Mouse (Mus musculus): Measurements from ENCODE around the gene Dnajc13.

The Dnajc13 gene

DNA sequence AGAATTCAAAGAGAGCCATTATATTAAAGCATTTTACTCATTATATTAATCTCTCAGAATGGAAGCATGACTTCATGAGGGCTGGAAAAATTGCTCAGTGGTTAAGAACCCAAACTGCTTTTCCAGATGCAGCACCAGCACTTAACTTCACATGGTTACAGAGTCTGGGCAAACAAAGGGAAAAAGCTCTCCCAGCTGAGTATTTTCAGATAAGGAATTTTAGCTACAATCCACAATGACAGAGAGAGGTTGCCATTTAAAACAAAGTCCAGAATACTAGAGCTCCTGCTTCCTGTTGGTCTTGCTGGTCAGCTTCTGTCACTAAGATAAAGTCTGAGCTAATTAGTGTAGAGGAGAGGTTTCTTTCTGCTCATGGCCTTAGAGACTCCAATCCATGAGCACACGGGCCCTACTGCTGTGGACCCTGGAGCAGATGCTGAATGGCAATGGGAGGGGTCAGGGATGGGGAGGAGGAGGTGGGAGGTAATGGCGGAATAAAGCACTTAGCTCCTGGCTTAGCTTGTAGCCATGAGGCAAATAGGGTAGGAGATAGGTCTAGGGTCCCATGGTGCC, 154.1 kb downstream of the Dnajc13 start:
- DNase-seq = no peak

DNA sequence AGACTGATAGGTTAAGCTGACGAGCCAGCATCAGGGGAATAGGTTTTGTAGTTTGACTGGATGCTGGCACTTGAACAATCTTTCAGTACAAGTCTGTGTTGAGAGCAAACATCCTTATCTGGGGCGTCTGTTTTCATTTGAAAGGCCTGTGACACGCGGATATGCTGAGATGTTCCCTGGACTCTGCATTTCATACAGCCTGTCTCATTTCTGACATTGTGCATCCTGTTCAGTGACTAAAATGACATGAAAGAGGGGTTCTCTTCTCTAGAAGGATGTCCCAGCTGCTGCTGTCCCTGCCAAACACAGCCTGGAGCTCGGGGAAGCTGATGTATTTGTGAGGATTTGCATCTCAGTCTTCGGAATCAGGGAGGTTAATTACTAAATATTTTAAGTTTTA, 155.2 kb downstream of the Dnajc13 start:
- no peak for DNase-seq

DNA sequence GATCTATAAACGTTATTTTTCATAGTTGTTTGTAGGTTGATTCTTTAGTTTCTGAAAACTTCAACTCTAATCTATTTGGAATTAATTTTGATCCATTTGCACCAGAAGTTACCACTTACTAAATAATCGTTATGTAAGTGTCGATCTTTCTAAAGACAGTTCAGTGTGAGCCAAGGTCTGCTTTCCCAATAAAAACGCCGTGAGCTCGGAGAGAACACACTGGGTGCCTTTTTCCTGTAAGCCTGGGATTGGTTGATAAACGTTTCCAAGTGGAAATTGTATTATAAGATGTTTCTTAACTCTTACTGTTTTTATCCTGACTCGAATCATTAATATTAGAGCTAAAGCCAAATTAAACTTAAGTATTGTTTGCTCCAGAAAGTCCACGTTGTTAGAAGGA, 155.8 kb downstream of the Dnajc13 start:
- DNase-seq = no peak

DNA sequence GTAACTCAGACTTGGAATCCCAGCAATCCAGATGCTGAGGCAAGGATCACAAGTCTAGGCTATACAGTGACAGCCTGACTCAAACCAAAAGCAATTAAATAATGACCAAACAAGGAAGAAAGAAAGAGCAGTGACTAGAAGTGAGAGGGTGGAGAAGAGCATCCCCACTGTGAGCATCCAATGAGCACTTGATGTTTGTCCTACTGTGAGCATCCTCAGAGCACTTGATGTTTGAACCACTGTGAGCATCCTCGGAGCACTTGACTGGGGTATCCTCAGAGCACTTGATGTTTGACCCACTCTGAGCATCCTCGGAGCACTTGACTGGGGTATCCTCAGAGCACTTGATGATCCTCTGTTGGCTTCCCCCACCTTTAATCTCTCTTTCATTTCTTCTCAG, 157.7 kb downstream of the Dnajc13 start:
- DNase-seq = no peak

DNA sequence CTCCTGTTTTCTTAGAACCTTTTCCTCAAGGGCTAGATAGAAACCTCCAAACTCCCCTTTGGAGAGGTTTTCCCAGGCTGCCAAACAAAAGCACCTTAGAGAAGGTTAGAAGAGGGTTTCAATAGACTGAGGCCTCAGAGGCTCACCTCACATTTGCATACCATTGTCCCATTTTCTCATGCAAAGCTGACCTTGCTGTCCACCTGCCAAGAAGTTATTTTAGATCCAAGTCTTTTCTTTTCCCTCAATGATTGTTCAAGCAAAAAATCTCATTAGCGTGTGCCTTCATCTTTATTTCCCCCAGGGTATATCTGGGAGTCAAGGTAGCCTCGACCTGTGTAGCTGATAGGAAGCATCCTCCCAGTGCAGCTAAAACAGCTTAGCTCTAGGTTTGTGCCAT, 159.8 kb downstream of the Dnajc13 start:
- DNase-seq = no peak

GRCm38 (mm10) chr9:104102301-104102700, 160.4 kb downstream of the Dnajc13 start:
- no peak for DNase-seq

GRCm38 (mm10) chr9:104101458-104101857, 161.3 kb downstream of the Dnajc13 start:
- no peak for DNase-seq
